Mouse (Mus musculus) lung, embryonic 16.5 days (tissue): ENCODE measurements around the gene Rnf7. TPM values are rescaled to one million over a fixed set of nuclear protein-coding genes. Genes with fewer than 3 reads are reported as not detected.

Experiments used
- ATAC-seq: fragments of 200-750 bp; cut with Nextera tagmentation; 2 replicates; pipeline ENCODE4 v1.8.0; 2017; ENCODE audit warnings: low read depth, mild to moderate bottlenecking, moderate library complexity
- H3K27ac ChIP-seq: fragments of 300-500 bp; sonication (generic); 2 replicates; pipeline ENCODE4 v1.5.1; 2014; ENCODE audit warnings: mild to moderate bottlenecking, control low read depth, low read length
- H3K27me3 ChIP-seq: fragments of 300-500 bp; sonication (generic); 2 replicates; pipeline ENCODE4 v1.6.1; 2014; ENCODE audit warnings: low read depth, low read length, mixed read lengths; ENCODE audit not compliant: control insufficient read depth, insufficient read depth
- H3K36me3 ChIP-seq: fragments of 300-500 bp; sonication (generic); 2 replicates; pipeline ENCODE4 v1.6.1; 2014; ENCODE audit warnings: low read length; ENCODE audit not compliant: control insufficient read depth, insufficient read depth
- H3K4me1 ChIP-seq: fragments of 300-500 bp; sonication (generic); replicated peaks from 2 replicates; pipeline ENCODE4 v1.6.1; 2014; ENCODE audit warnings: low read length, mixed read lengths; ENCODE audit not compliant: control insufficient read depth, insufficient read depth
- H3K4me2 ChIP-seq: fragments of 300-500 bp; sonication (generic); 2 replicates; pipeline ENCODE4 v1.6.1; 2014; ENCODE audit warnings: low read depth, low read length, control low read depth
- H3K4me3 ChIP-seq: fragments of 300-500 bp; sonication (generic); 2 replicates; pipeline ENCODE4 v1.5.1; 2014; ENCODE audit warnings: mild to moderate bottlenecking, low read length, control low read depth
- H3K9ac ChIP-seq: fragments of 300-500 bp; sonication (generic); 2 replicates; pipeline ENCODE4 v1.6.1; 2014; ENCODE audit warnings: low read length, control low read depth
- H3K9me3 ChIP-seq: fragments of 300-500 bp; sonication (generic); 2 replicates; pipeline ENCODE4 v1.6.1; 2016; ENCODE audit warnings: low read length; ENCODE audit not compliant: control insufficient read depth
- WGBS: fragments of 180-500 bp; shearing (Covaris S2); extraction: QIAGEN DNeasy Blood & Tissue Kit; methylation state at CpG from one replicate; pipeline ENCODE4 v1.1.7; 2014; 5-methylcytosine and 5-hydroxymethylcytosine counted together
- polyA plus RNA-seq: library from polyadenylated mRNA; unstranded; fragments of >200 nt; fragmentation: Nextera tagmentation; extraction: Ambion mirVana; gene quantifications from 2 replicates; pipeline ENCODE4 v1.2.1, GENCODE M21; 2015

The Rnf7 gene
- polyA plus RNA-seq, 1 experiment from 2014 or later = 189 TPM

GRCm38 (mm10) chr9:96452956-96453355 lies 25.5 kb downstream of the Rnf7 start:
- Histone ChIP-seq H3K9ac (no peak overlapping the region), H3K27ac (no peak overlapping the region), H3K4me1 (no peaks in the 10 kb centered on the region), H3K9me3 (no peaks in the 10 kb centered on the region; the same call in 1 of the 2 replicates), H3K36me3 (no peaks in the 10 kb centered on the region), H3K4me3 (no peak overlapping the region), H3K4me2 (no peak overlapping the region), H3K27me3 (no peaks in the 10 kb centered on the region)
- ATAC-seq = no peak
- 70% methylated on average over 4 of the region's 4 CpGs for WGBS

- Histone ChIP-seq H3K27me3 (no peaks in the 10 kb centered on the region), H3K4me3 (no peak overlapping the region), H3K9me3 (no peaks in the 10 kb centered on the region; the same call in 1 of the 2 replicates), H3K27ac (no peak overlapping the region), H3K9ac (no peak overlapping the region), H3K4me1 (no peaks in the 10 kb centered on the region), H3K36me3 (no peaks in the 10 kb centered on the region), H3K4me2 (no peak overlapping the region)
- WGBS = 56% methylated on average over 12 of the region's 12 CpGs
- peak; percentile 69; the same call in 1 of the 2 replicates for ATAC-seq
These were observed 27.4 kb downstream of the Rnf7 start for GRCm38 (mm10) chr9:96450900-96451720.

GRCm38 (mm10) chr9:96449514-96449913 lies 29.0 kb downstream of the Rnf7 start:
- Histone ChIP-seq H3K36me3 (no peaks in the 10 kb centered on the region), H3K4me1 (no peaks in the 10 kb centered on the region), H3K27ac (no peak overlapping the region), H3K9ac (no peak overlapping the region), H3K27me3 (no peaks in the 10 kb centered on the region), H3K9me3 (no peaks in the 10 kb centered on the region), H3K4me2 (no peak overlapping the region), H3K4me3 (no peak overlapping the region)
- WGBS = 82% methylated on average over 9 of the region's 9 CpGs
- ATAC-seq = no peak

- H3K4me3 ChIP-seq = no peak overlapping the region
- no peaks in the 10 kb centered on the region for H3K9me3 ChIP-seq
- H3K9ac ChIP-seq = no peak overlapping the region
- WGBS = 66% methylated on average over 4 of the region's 4 CpGs
- no peaks in the 10 kb centered on the region for H3K36me3 ChIP-seq
- no peak for ATAC-seq
- no peak overlapping the region for H3K4me2 ChIP-seq
- no peaks in the 10 kb centered on the region for H3K4me1 ChIP-seq
- H3K27me3 ChIP-seq = no peaks in the 10 kb centered on the region
- H3K27ac ChIP-seq = no peak overlapping the region
These were observed 33.1 kb downstream of the Rnf7 start for GRCm38 (mm10) chr9:96445351-96445750.

- no peaks in the 10 kb centered on the region for H3K9me3 ChIP-seq
- no peak overlapping the region for H3K9ac ChIP-seq
- H3K4me1 ChIP-seq = peaks cover 13% of the 10 kb centered on the region
- ATAC-seq = no peak
- no peaks in the 10 kb centered on the region for H3K27me3 ChIP-seq
- no peaks in the 10 kb centered on the region for H3K36me3 ChIP-seq
- no peak overlapping the region for H3K4me2 ChIP-seq
- no peak overlapping the region for H3K4me3 ChIP-seq
- no peak overlapping the region for H3K27ac ChIP-seq
- 30% methylated on average over 10 of the region's 10 CpGs for WGBS
These were observed 36.4 kb downstream of the Rnf7 start for GRCm38 (mm10) chr9:96442081-96442480.

GRCm38 (mm10) chr9:96438334-96438871 lies 40.1 kb downstream of the Rnf7 start:
- 3% methylated on average over 8 of the region's 8 CpGs for WGBS
- Histone ChIP-seq H3K36me3 (no peaks in the 10 kb centered on the region), H3K9ac (peak overlapping the region; percentile 71), H3K4me1 (peaks cover 16% of the 10 kb centered on the region), H3K27ac (peak overlapping the region; percentile 89), H3K9me3 (no peaks in the 10 kb centered on the region), H3K4me3 (peak overlapping the region; percentile 52), H3K27me3 (no peaks in the 10 kb centered on the region), H3K4me2 (peak overlapping the region; percentile 72)
- ATAC-seq = peak; percentile 74

- 1% methylated on average over 25 of the region's 25 CpGs for whole genome bisulfite sequencing
- Histone ChIP-seq H3K4me2 (peak overlapping the region; percentile 72), H3K4me1 (peaks cover 16% of the 10 kb centered on the region), H3K36me3 (no peaks in the 10 kb centered on the region), H3K9ac (peak overlapping the region; percentile 71), H3K27me3 (no peaks in the 10 kb centered on the region), H3K27ac (peak overlapping the region; percentile 89), H3K9me3 (no peaks in the 10 kb centered on the region), H3K4me3 (peak overlapping the region; percentile 52)
- peak; percentile 92 for ATAC-seq
These were observed 40.6 kb downstream of the Rnf7 start for GRCm38 (mm10) chr9:96437805-96438333.

- Histone ChIP-seq H3K27me3 (no peaks in the 10 kb centered on the region), H3K4me3 (peak overlapping the region; percentile 52), H3K9me3 (no peaks in the 10 kb centered on the region), H3K4me2 (peak overlapping the region; percentile 72), H3K4me1 (peaks cover 18% of the 10 kb centered on the region), H3K9ac (peak overlapping the region; percentile 71), H3K36me3 (no peaks in the 10 kb centered on the region), H3K27ac (peak overlapping the region; percentile 89)
- ATAC-seq = no peak
- WGBS = 9% methylated on average over 28 of the region's 28 CpGs
These were observed 41.3 kb downstream of the Rnf7 start for GRCm38 (mm10) chr9:96436901-96437804.
